Mouse (Mus musculus): ENCODE results near the gene Fabp3.

DNA sequence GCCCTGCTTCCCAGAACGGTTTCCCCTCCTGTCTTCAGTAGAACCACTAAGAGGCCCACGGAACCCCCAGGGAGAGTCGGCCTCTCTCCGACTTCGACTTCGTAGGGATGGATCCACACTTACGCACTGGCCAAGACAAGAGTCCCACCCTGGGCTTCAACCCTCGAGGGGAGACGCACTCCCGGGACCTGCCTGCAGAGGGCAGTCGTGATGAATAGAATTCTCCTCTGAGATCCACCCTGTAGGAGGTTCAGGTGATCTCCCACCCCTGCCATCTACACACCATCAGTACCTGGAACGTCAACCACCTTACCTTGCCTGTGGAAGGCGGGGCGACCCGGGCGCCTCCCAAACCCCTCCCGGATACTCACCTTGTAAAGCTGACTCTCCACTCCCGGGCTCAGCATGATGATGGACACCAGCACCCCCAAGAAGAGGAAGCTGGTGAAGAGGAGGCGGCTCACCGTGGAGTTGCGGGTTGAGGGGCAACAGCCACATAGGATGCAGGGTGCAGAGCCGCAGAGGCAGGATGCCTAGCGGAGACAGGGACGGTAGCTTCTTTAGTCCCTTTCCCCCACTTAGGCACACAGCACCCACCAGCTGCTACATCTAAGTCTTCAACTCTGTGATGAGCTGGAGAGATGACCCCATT lies 43.6 kb upstream of the Fabp3 start:
- no peak for TF ChIP-seq GATA1 (IDR thresholded peaks at IDR 0.05; ENCODE audit: borderline replicate concordance, low read length)
- TF ChIP-seq POLR2AphosphoS5 (IDR thresholded peaks at IDR 0.05; ENCODE audit: insufficient replicate concordance, low read depth, low read length), result no peak
- peak; percentile 80 for TF ChIP-seq CTCF (IDR thresholded peaks at IDR 0.05; ENCODE audit: low read depth, low read length)

Data from G1E (cell line).